Mouse (Mus musculus): ENCODE measurements around the gene Rnf227. TPM values are rescaled to one million over a fixed set of nuclear protein-coding genes. Genes with fewer than 3 reads are reported as not detected.

Rnf227 gene
- polyA plus RNA-seq, 1 experiment from 2014 or later = 17.2 TPM

DNA sequence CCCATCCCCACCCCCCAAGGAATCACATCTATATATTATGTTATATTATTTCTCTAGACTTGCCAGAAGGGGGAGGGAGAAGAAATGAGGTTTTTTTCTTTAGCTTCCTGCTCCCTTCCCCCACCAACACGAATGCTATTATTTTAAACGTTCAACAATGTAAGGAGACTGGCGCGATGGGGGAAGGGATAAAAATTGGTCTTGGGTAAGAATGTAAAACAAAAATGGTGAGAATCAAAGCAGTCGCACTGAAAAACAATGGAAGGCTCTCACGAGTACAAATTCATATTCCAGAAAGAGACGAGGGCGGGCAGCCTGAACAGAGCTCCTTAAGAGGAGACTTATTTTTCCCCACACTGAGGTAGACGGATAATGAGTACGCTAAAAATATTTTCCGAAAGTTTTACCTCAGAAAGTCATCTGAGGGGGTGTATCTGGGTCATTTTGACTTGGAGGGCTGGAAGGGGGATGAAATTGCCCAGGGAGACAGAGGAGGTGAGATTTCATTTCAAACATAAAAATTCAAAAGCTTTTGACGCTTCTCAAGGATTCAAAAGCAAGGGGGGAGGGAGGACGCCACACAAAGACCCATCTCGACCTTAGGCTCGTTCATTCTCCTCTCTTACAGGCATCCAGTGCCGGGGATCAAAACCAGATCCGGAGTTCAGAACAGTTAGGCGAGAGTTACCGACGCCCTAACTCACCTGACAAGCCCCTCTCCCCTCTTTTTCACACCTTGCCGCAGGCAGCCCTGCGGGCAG lies 26.8 kb downstream of the Rnf227 start:
- under 1% methylated on average over 22 of the region's 22 CpGs for WGBS
- peak overlapping the region; percentile 87 for H3K4me2 ChIP-seq
- H3K36me3 ChIP-seq = peaks cover 23% of the 10 kb centered on the region
- no peak for ATAC-seq (ENCODE audit: insufficient number of reproducible peaks, low FRiP score, low TSS enrichment, low read depth)
- H3K27ac ChIP-seq = peak overlapping the region; percentile 99
- no peaks in the 10 kb centered on the region for H3K27me3 ChIP-seq
- H3K9ac ChIP-seq = peak overlapping the region; percentile 98
- peak overlapping the region; percentile 81 for H3K4me3 ChIP-seq
- H3K4me1 ChIP-seq = peaks cover 66% of the 10 kb centered on the region
- no peaks in the 10 kb centered on the region for H3K9me3 ChIP-seq

DNA sequence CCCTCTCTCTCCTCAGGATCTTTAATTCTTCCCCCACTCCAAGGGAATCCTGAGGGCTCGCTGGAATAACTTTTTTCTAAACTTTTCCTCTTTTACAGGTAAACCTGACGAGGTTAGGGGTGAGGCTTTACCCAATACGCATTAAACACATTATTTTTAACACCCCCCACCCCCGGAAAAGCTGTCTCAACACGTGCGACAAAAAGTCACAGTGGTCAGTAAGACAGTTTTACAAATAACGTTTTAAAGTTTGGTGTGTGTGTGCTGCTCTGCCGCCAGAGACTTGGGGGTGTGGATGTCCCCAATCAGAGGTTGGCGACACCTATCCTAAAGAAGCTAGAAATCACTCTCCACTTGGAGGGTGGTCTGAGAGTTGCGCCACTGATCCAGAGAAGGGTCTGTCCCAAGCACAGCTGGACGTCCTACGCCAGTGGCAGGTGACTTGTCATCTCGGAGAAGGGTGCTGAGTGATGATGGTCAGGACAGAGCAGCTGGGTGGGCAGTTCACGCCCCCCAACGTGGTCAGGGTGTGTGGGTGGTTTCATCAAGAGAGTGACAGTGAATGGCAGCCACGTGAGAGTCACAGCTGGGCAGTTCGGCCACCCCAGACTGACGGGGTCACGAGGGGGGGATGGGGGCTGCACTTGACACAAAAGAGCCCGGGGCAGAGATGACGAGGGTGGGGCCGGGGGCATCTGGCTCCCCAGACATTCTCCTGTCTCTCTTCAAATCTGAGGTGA lies 27.5 kb downstream of the Rnf227 start:
- no peaks in the 10 kb centered on the region for H3K27me3 ChIP-seq
- no peaks in the 10 kb centered on the region for H3K9me3 ChIP-seq
- peak overlapping the region; percentile 98 for H3K9ac ChIP-seq
- H3K4me1 ChIP-seq = peaks cover 66% of the 10 kb centered on the region
- under 1% methylated on average over 22 of the region's 22 CpGs for WGBS
- peak overlapping the region; percentile 99 for H3K27ac ChIP-seq
- peak overlapping the region; percentile 87 for H3K4me2 ChIP-seq
- peaks cover 16% of the 10 kb centered on the region for H3K36me3 ChIP-seq
- H3K4me3 ChIP-seq = peak overlapping the region; percentile 81
- ATAC-seq (ENCODE audit: insufficient number of reproducible peaks, low FRiP score, low TSS enrichment, low read depth) = no peak

DNA sequence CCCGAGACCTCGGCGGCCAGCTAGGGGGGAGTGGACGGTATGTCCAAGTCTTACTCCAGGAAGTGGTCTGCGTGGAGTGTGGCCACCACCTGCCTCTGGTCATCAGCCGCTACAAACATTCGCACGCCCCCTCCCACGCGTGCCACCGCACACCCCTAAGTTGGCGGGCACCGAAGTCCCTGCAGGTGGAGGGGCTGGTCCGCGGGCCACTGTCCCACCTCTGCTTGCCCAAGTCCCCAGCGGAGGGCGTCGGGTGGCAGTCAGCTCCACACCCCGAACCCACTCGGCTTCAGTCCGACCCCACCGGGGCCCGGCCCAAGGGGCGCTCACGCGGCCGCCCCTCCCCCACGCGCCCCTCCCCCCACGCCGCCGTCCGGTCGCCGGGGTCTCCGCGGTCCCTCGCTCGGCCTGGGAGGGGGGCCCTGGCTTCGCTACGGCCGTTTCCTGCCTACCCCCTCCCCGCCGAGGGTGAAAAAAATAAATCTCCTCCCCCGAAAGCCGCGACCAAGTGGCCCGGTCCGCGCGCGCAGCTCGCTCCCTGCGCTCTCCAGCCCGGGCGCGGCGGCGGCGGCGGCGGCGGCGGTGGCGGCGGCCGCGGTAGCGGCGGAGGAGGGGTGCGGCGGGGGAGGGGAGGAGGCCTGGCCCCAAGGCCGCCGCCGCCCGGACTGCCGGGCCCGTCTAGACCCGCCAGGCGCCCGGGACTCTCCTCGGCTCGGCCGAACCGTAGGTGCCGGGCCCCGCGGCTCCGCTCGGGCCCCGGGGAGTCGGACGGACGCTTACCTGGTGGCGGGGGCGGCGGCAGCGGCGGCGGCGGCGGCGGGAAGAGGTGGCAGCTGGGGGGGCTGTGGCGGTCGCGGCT lies 28.3 kb downstream of the Rnf227 start:
- H3K9ac ChIP-seq = peak overlapping the region; percentile 98
- H3K27me3 ChIP-seq = no peaks in the 10 kb centered on the region
- H3K27ac ChIP-seq = peak overlapping the region; percentile 99
- H3K36me3 ChIP-seq = peaks cover 11% of the 10 kb centered on the region
- no peaks in the 10 kb centered on the region for H3K9me3 ChIP-seq
- peak overlapping the region; percentile 87 for H3K4me2 ChIP-seq
- no peak for ATAC-seq (ENCODE audit: insufficient number of reproducible peaks, low FRiP score, low TSS enrichment, low read depth)
- WGBS = 1% methylated on average over 73 of the region's 106 CpGs
- peak overlapping the region; percentile 81 for H3K4me3 ChIP-seq
- H3K4me1 ChIP-seq = peaks cover 63% of the 10 kb centered on the region

DNA sequence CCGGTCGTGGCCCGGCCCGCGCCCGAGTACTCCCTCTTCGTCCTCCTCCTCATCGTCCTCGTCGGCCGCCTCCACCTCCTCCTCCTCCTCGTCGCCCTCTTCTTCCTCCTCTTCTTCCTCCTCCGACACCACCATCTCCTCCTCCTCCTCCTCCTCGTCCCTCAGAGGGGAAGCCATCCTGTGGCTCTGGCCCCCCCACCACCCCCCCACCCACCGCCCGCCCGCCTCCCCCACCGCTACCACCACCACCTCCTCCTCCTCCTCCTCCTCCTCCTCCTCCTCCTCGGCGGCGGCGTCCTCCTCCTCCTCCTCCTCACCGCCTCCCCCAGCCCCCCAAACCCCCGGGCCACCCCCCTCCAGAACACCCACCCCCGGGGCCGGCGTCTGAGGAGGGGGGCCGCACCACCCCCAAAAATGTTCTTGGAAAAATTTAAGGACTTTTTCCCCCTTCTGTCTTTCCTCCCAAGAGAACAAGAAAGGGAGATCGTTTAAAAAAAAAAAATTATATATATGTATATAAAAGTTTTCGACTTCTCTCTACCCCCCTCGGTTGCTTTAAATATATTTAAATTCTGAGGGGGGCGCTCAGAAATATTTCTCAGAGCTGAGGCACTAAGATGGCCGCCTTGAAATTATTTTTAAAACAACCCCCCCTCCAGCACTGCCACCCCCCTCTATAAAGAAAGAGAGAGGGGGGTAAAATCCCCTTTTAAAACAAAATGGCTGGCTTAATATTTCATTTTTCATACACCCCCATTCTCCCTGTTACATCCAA lies 29.1 kb downstream of the Rnf227 start, which contains the start of gene Chd3:
TSS of gene Chd3 (minus strand) at position 192 of the 775 bp plus-strand sequence.
- peaks cover 59% of the 10 kb centered on the region for H3K4me1 ChIP-seq
- H3K4me3 ChIP-seq = peak within 1 kb of the TSS; percentile 81
- H3K27ac ChIP-seq = peak within 1 kb of the TSS; percentile 99
- H3K4me2 ChIP-seq = peak within 1 kb of the TSS; percentile 87
- ATAC-seq (ENCODE audit: insufficient number of reproducible peaks, low FRiP score, low TSS enrichment, low read depth) = no peak
- no peaks in the 10 kb centered on the region for H3K27me3 ChIP-seq
- peaks cover 12% of the 10 kb centered on the region; the same call in 1 of the 2 replicates for H3K36me3 ChIP-seq
- peak within 1 kb of the TSS; percentile 98 for H3K9ac ChIP-seq
- WGBS = under 1% methylated on average over 10 of the region's 34 CpGs
- H3K9me3 ChIP-seq = no peaks in the 10 kb centered on the region

DNA sequence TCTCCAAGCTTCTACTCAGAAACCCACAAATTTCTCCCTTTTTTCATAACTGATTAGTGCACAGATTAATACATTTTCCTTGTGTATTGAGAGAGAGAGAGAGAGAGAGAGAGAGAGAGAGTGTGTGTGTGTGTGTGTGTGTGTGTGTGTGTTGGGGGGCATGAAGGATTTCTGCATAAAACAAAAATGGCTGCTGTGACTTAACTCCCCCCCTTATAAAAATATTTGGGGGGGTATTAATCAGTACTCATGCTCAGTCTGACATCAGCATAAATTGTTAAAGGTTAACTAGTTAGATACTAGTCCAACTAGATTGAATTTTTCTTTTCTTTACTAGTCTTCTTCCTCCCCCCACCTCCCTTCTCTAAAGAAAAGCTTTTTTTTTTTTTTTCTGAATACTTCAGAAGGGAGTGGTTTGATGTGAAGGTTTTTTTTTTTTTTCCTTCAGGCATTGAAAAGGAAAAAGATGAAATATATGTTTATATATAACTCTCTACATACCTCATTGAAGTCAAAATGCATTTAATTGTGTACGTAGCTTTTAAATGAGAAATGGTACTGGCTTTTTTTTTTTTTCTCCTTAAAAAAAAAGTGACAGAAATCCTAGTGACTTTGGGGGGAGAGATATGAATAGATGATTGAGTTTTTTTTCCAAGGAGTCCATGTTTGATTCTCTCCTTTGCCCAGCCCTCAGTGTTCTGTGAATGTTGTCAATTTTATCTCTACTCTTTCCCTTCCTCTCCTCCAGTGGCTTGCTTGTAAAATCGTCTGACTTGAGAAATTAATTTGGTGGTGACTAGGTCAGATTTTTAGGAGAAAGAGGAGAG lies 29.9 kb downstream of the Rnf227 start:
- no peak for ATAC-seq (ENCODE audit: insufficient number of reproducible peaks, low FRiP score, low TSS enrichment, low read depth)
- H3K4me1 ChIP-seq = peaks cover 51% of the 10 kb centered on the region
- 16% methylated on average over 2 of the region's 2 CpGs for WGBS

DNA sequence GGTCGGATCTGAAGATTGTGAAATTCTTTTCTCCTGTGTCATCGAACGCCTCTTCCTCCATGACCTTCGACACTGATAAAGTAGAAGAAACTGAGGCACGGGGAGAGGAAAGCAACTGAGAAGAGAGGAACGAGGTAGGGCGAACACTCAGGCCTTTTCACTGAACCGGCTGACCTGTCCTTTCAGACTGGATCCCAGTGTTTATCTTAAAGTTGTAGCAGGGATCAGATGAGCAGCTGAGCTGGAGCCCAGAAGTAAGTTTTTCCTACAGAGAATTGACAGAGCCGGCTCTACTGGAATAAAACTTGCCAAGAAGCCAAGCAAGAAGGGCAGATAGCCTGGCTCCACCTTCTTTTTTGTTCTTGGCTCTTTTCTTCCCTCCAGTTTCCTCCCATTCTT lies 30.6 kb downstream of the Rnf227 start:
- H3K27ac ChIP-seq = peak overlapping the region; percentile 86
- H3K4me2 ChIP-seq = peak overlapping the region; percentile 25
- H3K4me1 ChIP-seq = peaks cover 44% of the 10 kb centered on the region
- no peak overlapping the region for H3K9ac ChIP-seq
- ATAC-seq (ENCODE audit: insufficient number of reproducible peaks, low FRiP score, low TSS enrichment, low read depth) = no peak
- peak overlapping the region; percentile 10; the same call in 1 of the 2 replicates for H3K4me3 ChIP-seq
- H3K9me3 ChIP-seq = no peaks in the 10 kb centered on the region
- 35% methylated on average over 9 of the region's 9 CpGs for WGBS
- H3K36me3 ChIP-seq = peaks cover 14% of the 10 kb centered on the region; the same call in 1 of the 2 replicates
- no peaks in the 10 kb centered on the region for H3K27me3 ChIP-seq

More for the DNA sequence above, 29.9 kb downstream of the Rnf227 start:
- Histone ChIP-seq H3K9ac (0 out of 2 replicates have a peak overlapping the region, but pooled peaks have one; percentile 10), H3K4me2 (peak overlapping the region; percentile 87), H3K27me3 (no peaks in the 10 kb centered on the region), H3K9me3 (no peaks in the 10 kb centered on the region), H3K4me3 (peak overlapping the region; percentile 81), H3K27ac (peak overlapping the region; percentile 99), H3K36me3 (0 out of 2 replicates have a peak, but pooled peaks cover 11% of the 10 kb centered on the region)

DNA sequence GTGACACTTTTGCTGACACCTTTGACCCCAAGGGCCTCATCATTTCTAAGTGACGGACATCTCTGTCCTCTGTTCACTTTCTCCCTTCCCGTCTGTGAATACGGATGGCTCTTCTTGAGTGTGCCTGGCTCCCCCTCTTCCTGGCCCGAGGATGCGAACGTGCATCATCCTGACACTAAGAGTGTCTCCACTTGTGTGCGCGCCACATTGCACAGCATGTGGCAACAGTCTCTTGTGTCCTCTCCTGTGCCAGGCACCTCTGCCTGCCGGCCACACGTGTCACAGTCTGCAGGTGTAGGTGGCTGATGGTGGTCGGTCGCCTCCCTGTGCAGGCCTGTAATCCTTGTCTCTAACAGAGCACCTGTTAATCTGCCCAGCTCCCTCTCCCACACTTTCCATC lies 31.3 kb downstream of the Rnf227 start:
- H3K27me3 ChIP-seq = no peaks in the 10 kb centered on the region
- H3K9ac ChIP-seq = no peak overlapping the region
- H3K27ac ChIP-seq = peak overlapping the region; percentile 86
- H3K4me1 ChIP-seq = peaks cover 37% of the 10 kb centered on the region
- no peak overlapping the region; the same call in 1 of the 2 replicates for H3K4me2 ChIP-seq
- 59% methylated on average over 12 of the region's 12 CpGs for WGBS
- H3K9me3 ChIP-seq = no peaks in the 10 kb centered on the region
- no peak for ATAC-seq (ENCODE audit: insufficient number of reproducible peaks, low FRiP score, low TSS enrichment, low read depth)
- no peak overlapping the region for H3K4me3 ChIP-seq
- peaks cover 15% of the 10 kb centered on the region; the same call in 1 of the 2 replicates for H3K36me3 ChIP-seq

DNA sequence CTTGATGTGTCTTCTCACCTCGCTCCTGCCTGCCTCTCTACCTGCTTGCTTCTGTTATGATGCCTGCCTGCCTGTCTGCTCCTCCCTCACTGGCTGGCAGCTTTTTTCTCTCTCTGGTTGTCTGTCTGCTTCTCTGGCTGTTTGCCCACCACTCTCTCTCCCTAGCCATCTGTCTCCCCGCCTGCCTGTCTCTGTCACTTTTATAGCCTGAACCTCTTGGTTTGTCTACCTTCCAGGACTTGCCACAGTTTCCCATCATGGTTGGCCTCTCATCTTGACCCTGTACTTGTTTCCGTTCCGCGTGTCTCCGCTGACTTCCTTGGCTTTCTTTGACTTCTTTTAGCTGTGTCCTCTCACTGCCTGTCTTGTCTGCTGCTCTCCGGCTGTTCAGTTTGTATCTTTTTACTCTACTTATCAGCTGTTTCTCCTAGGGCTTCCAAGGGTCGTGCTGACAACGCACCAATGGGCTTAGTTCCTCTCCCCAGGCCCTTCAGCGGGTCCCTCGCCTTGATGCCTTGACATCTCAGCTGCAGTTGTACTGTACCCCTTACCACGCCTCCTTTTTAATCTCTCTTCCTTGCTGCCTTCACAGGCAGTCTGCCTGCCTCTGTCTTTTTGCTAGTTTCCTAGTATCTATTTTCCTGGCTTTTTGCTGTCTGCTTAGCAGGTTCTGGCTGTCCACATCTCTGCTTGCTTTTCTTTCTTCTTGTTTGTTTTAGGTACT lies 32.0 kb downstream of the Rnf227 start:
- Histone ChIP-seq H3K4me2 (no peak overlapping the region), H3K4me1 (peaks cover 32% of the 10 kb centered on the region), H3K4me3 (no peak overlapping the region), H3K9me3 (no peaks in the 10 kb centered on the region), H3K27me3 (no peaks in the 10 kb centered on the region), H3K9ac (no peak overlapping the region), H3K27ac (peak overlapping the region; percentile 59), H3K36me3 (peaks cover 15% of the 10 kb centered on the region; the same call in 1 of the 2 replicates)
- WGBS = 61% methylated on average over 12 of the region's 12 CpGs
- ATAC-seq (ENCODE audit: insufficient number of reproducible peaks, low FRiP score, low TSS enrichment, low read depth) = no peak

DNA sequence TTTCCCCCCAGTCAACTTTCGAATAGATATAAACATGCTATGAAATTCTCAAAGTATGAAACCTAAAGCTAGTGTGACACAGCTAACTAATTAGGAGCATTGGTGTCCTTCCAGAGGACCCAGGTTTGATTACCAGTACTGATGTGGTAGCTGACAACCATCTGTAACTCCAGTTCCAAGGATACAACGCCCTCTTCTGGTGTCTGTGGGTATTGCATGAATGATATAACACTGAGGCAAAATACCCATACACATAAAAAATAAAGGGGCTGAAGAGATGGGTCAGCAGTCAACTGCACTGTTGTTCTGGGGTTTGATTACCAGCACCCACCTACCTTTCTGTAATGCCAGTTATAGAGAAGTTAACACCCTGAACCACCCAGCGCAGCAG lies 32.5 kb downstream of the Rnf227 start:
- no peak overlapping the region for H3K4me2 ChIP-seq
- 61% methylated on average over 3 of the region's 3 CpGs for WGBS
- no peaks in the 10 kb centered on the region for H3K27me3 ChIP-seq
- no peak for ATAC-seq (ENCODE audit: insufficient number of reproducible peaks, low FRiP score, low TSS enrichment, low read depth)
- no peak overlapping the region for H3K27ac ChIP-seq
- H3K4me3 ChIP-seq = no peak overlapping the region
- H3K36me3 ChIP-seq = peaks cover 19% of the 10 kb centered on the region; the same call in 1 of the 2 replicates
- H3K4me1 ChIP-seq = peaks cover 27% of the 10 kb centered on the region
- H3K9ac ChIP-seq = no peak overlapping the region
- H3K9me3 ChIP-seq = no peaks in the 10 kb centered on the region
